20 mouse cellular contexts compared by ENCODE assay signal in the genomic region with DNA sequence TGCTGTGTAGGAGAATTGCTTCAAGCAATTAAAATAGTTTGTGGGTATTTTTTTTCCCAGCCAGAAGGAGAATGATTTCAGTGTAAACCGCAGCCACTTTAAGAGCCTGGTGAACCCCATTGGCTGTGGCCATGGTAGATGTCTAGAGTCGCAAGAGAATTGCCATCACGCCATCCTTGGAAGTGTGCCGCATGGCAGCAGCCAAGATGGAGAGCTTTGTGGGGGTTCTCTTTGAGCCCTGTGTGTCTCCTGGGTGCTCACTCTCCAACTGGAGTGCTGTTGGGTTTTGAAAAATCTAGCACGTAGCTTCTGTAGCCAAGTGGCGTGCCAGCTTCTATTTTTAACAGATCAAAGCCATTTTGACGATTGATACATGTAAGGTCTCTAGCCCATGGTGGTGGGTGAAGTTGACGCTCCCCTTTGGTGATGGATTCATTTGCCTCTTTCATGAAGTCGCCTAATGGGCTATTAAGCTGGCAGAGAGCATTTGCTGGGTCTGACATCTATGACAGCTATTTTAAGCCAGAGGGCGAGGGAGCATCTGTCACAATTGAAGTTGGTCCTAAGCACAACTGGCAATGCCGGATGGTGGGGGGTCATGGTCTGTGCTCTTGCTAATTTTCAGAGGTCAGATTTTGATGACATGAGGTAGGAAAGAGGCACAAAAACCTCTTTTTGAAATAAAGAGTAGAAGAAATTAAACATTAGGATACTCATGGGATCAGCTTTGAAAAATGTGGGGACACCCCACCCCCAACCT.
DNase-seq lines count a peak whose midpoint lies in the region; ATAC-seq and TF ChIP-seq lines count a peak whose summit lies in the region.
"Had no signal": no experiment of that assay in that cellular context is flagged by ENCODE, and none has a peak within 500 bp of the region (broad histone marks: within the 10 kb centered on the region; RNA-seq: fewer than 3 reads in every experiment).

No protein-coding gene starts in this region.

- H3K27me3 ChIP-seq in forebrain, embryonic 14.5 days (replicated peaks; ENCODE audit: control insufficient read depth, insufficient read depth, low read length) = no peaks in the 10 kb centered on the region
- no peaks in the 10 kb centered on the region for H3K27me3 ChIP-seq in forebrain, embryonic 10.5 days (ENCODE audit: poor library complexity, severe bottlenecking)
- no peaks in the 10 kb centered on the region for H3K27me3 ChIP-seq in hindbrain, embryonic 13.5 days
- H3K27me3 ChIP-seq in hindbrain, embryonic 14.5 days (ENCODE audit: control insufficient read depth, insufficient read depth, low read length) = no peaks in the 10 kb centered on the region
- no peaks in the 10 kb centered on the region for H3K27me3 ChIP-seq in neural tube, embryonic 13.5 days
- H3K27me3 ChIP-seq in midbrain, postnatal 0 days (ENCODE audit: insufficient read depth, low read length) = no peaks in the 10 kb centered on the region
- H3K27me3 ChIP-seq: embryonic facial prominence, embryonic 15.5 days; liver, embryonic 15.5 days; neural tube, embryonic 15.5 days had no signal

- TF ChIP-seq CTCF in midbrain, postnatal 0 days (IDR thresholded peaks at IDR 0.05) = no peak

- H3K4me2 ChIP-seq in forebrain, embryonic 14.5 days (ENCODE audit: low read length) = no peak overlapping the region
- no peak overlapping the region for H3K4me2 ChIP-seq in hindbrain, embryonic 13.5 days
- no peak overlapping the region for H3K4me2 ChIP-seq in hindbrain, embryonic 14.5 days (replicated peaks)
- H3K4me2 ChIP-seq in neural tube, embryonic 13.5 days = no peak overlapping the region
- H3K4me2 ChIP-seq in midbrain, postnatal 0 days (ENCODE audit: low read depth, low read length, poor library complexity, severe bottlenecking) = no peak overlapping the region
- H3K4me2 ChIP-seq: embryonic facial prominence, embryonic 15.5 days; heart, embryonic 11.5 days; liver, embryonic 15.5 days; neural tube, embryonic 15.5 days had no signal

- no peak overlapping the region for H3K9ac ChIP-seq in forebrain, embryonic 14.5 days (ENCODE audit: low read length)
- H3K9ac ChIP-seq in hindbrain, embryonic 13.5 days = no peak overlapping the region
- no peak overlapping the region for H3K9ac ChIP-seq in hindbrain, embryonic 14.5 days
- H3K9ac ChIP-seq in neural tube, embryonic 13.5 days = no peak overlapping the region
- H3K9ac ChIP-seq in midbrain, postnatal 0 days (replicated peaks; ENCODE audit: low read length, poor library complexity, severe bottlenecking) = no peak overlapping the region
- H3K9ac ChIP-seq: embryonic facial prominence, embryonic 15.5 days; liver, embryonic 15.5 days; neural tube, embryonic 15.5 days had no signal

- no peak for ATAC-seq in forebrain, embryonic 14.5 days
- no peak for ATAC-seq in hindbrain, embryonic 13.5 days (ENCODE audit: low FRiP score)
- no peak for ATAC-seq in hindbrain, embryonic 14.5 days (ENCODE audit: low FRiP score)
- no peak for ATAC-seq in neural tube, embryonic 13.5 days (ENCODE audit: low read depth)
- no peak for ATAC-seq in midbrain, postnatal 0 days (ENCODE audit: low FRiP score)
- ATAC-seq: activated CD4-positive, CD25-positive, alpha-beta regulatory T cell, adult 4 months; lung, postnatal 0 days; Patski had no signal

- DNase-seq in forebrain, embryonic 14.5 days (ENCODE audit: low spot score) = peak; percentile 35
- DNase-seq in forebrain, embryonic 10.5 days (ENCODE audit: extremely low spot score, low spot score) = no peak
- DNase-seq in hindbrain, embryonic 14.5 days (ENCODE audit: low spot score) = no peak
- DNase-seq in neural tube, embryonic 10.5 days (ENCODE audit: extremely low spot score, low spot score) = no peak
- peak; percentile 26 for DNase-seq in midbrain, postnatal 0 days (ENCODE audit: low spot score)
- DNase-seq: adrenal gland, postnatal 14 days; embryo, embryonic 11 days; gastrocnemius, postnatal 25 days; heart, postnatal 14 days; kidney, adult 9 months; kidney, postnatal 36 days had no signal

- H3K4me1 ChIP-seq in forebrain, embryonic 14.5 days (ENCODE audit: control insufficient read depth, insufficient read depth, low read length) = peaks cover 24% of the 10 kb centered on the region
- peaks cover 10% of the 10 kb centered on the region; the same call in 1 of the 2 replicates for H3K4me1 ChIP-seq in forebrain, embryonic 10.5 days
- H3K4me1 ChIP-seq in hindbrain, embryonic 13.5 days (replicated peaks) = peaks cover 49% of the 10 kb centered on the region
- H3K4me1 ChIP-seq in hindbrain, embryonic 14.5 days (replicated peaks; ENCODE audit: control insufficient read depth, insufficient read depth, low read length) = peaks cover 28% of the 10 kb centered on the region
- peaks cover 39% of the 10 kb centered on the region for H3K4me1 ChIP-seq in neural tube, embryonic 13.5 days (replicated peaks)
- H3K4me1 ChIP-seq in midbrain, postnatal 0 days (ENCODE audit: insufficient read depth, low read length) = peaks cover 19% of the 10 kb centered on the region
- H3K4me1 ChIP-seq: embryonic facial prominence, embryonic 15.5 days; liver, embryonic 15.5 days had no signal

- peaks cover 4% of the 10 kb centered on the region; the same call in 1 of the 2 replicates for H3K36me3 ChIP-seq in forebrain, embryonic 14.5 days (ENCODE audit: control insufficient read depth, insufficient read depth, low read length)
- no peaks in the 10 kb centered on the region for H3K36me3 ChIP-seq in forebrain, embryonic 10.5 days (replicated peaks)
- H3K36me3 ChIP-seq in hindbrain, embryonic 13.5 days = peaks cover 9% of the 10 kb centered on the region
- H3K36me3 ChIP-seq in hindbrain, embryonic 14.5 days (replicated peaks; ENCODE audit: control insufficient read depth, insufficient read depth) = no peaks in the 10 kb centered on the region
- no peaks in the 10 kb centered on the region for H3K36me3 ChIP-seq in neural tube, embryonic 13.5 days
- H3K36me3 ChIP-seq in midbrain, postnatal 0 days (ENCODE audit: insufficient read depth, low read length) = no peaks in the 10 kb centered on the region
- H3K36me3 ChIP-seq: embryonic facial prominence, embryonic 15.5 days; liver, embryonic 15.5 days had no signal

- peak overlapping the region; percentile 14; the same call in 1 of the 2 replicates for H3K27ac ChIP-seq in forebrain, embryonic 14.5 days (ENCODE audit: low read depth, low read length)
- H3K27ac ChIP-seq in forebrain, embryonic 10.5 days = no peak overlapping the region
- 0 out of 2 replicates have a peak overlapping the region, but pooled peaks have one; percentile 1 for H3K27ac ChIP-seq in hindbrain, embryonic 13.5 days
- H3K27ac ChIP-seq in hindbrain, embryonic 14.5 days = no peak overlapping the region
- H3K27ac ChIP-seq in neural tube, embryonic 13.5 days (replicated peaks) = peak overlapping the region; percentile 4; the same call in 1 of the 2 replicates
- H3K27ac ChIP-seq in midbrain, postnatal 0 days (ENCODE audit: low read depth, low read length) = no peak overlapping the region
- H3K27ac ChIP-seq: embryonic facial prominence, embryonic 15.5 days; liver, embryonic 15.5 days; neural tube, embryonic 15.5 days had no signal

- WGBS in forebrain, embryonic 14.5 days = 67% methylated on average over 11 of the region's 11 CpGs
- WGBS in forebrain, embryonic 10.5 days = 89% methylated on average over 11 of the region's 11 CpGs
- WGBS in hindbrain, embryonic 13.5 days = 63% methylated on average over 11 of the region's 11 CpGs
- WGBS in hindbrain, embryonic 14.5 days = 56% methylated on average over 11 of the region's 11 CpGs
- 68% methylated on average over 11 of the region's 11 CpGs for WGBS in neural tube, embryonic 13.5 days
- WGBS in midbrain, postnatal 0 days = 58% methylated on average over 11 of the region's 11 CpGs

- no peaks in the 10 kb centered on the region for H3K9me3 ChIP-seq in forebrain, embryonic 14.5 days (replicated peaks; ENCODE audit: control insufficient read depth, low read length)
- no peaks in the 10 kb centered on the region for H3K9me3 ChIP-seq in forebrain, embryonic 10.5 days
- H3K9me3 ChIP-seq in hindbrain, embryonic 13.5 days = no peaks in the 10 kb centered on the region
- H3K9me3 ChIP-seq in hindbrain, embryonic 14.5 days (ENCODE audit: control insufficient read depth, low read length) = no peaks in the 10 kb centered on the region
- H3K9me3 ChIP-seq in neural tube, embryonic 13.5 days = no peaks in the 10 kb centered on the region
- no peaks in the 10 kb centered on the region for H3K9me3 ChIP-seq in midbrain, postnatal 0 days (ENCODE audit: low read length)
- H3K9me3 ChIP-seq: embryonic facial prominence, embryonic 15.5 days; liver, embryonic 15.5 days; neural tube, embryonic 15.5 days had no signal

- H3K4me3 ChIP-seq in forebrain, embryonic 14.5 days (ENCODE audit: low read depth, low read length) = no peak overlapping the region
- H3K4me3 ChIP-seq in forebrain, embryonic 10.5 days = no peak overlapping the region
- H3K4me3 ChIP-seq in hindbrain, embryonic 13.5 days = no peak overlapping the region
- no peak overlapping the region for H3K4me3 ChIP-seq in hindbrain, embryonic 14.5 days (replicated peaks; ENCODE audit: low read length)
- H3K4me3 ChIP-seq in neural tube, embryonic 13.5 days = no peak overlapping the region
- no peak overlapping the region for H3K4me3 ChIP-seq in midbrain, postnatal 0 days (ENCODE audit: low read depth, low read length)
- H3K4me3 ChIP-seq: embryonic facial prominence, embryonic 15.5 days; liver, embryonic 15.5 days; neural tube, embryonic 15.5 days had no signal

Comparison
In these comparisons a context has a peak if more than half of its experiments do, and no peak if none do; other contexts are left out.
1. DNase-seq: peak in forebrain, embryonic 14.5 days (single experiment) and midbrain, postnatal 0 days (single experiment); none in forebrain, embryonic 10.5 days (single experiment), hindbrain, embryonic 14.5 days (single experiment) and neural tube, embryonic 10.5 days (single experiment).
2. H3K27ac ChIP-seq: peak in forebrain, embryonic 14.5 days (single experiment), hindbrain, embryonic 13.5 days (single experiment) and neural tube, embryonic 13.5 days (single experiment); none in forebrain, embryonic 10.5 days (single experiment), hindbrain, embryonic 14.5 days (single experiment) and midbrain, postnatal 0 days (single experiment).